11 mouse cellular contexts compared by ENCODE assay signal in the genomic region with DNA sequence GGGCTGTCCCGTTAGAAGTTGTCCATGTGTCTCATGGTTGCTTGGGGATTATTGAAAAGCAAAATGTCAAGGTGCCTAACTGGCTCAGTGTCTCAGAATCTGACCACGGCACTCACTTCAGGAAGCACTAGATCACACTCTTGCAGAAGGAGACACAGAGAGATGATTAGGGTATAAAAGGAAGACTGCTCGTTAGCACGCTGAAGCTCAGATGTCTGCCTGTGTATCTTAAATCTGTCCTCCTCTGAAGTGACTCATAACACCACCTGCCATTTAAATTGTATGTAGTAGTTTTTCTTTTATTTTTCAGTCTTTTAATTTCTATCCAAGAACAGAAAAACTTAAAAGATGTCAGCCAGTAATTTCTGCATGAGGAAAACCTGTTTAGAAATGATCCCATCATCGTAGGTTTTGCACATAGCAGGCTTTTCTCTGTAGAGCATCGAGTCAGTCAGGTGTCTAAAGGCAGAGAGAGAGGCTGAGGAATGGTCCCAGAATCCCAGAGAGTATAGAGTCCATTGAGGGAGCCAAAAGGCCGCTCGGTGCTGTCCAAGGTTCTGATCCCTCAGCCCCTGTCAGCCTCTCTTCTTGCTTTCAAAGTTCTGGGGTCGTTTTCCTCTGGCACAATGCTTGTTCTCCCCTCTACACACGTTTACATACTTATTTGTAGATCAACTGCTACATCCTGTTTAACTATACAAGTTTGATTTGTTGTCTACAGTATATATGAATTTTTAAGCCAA. TPM values are rescaled to one million over a fixed set of nuclear protein-coding genes. Genes with fewer than 3 reads are reported as not detected.
DNase-seq lines count a peak whose midpoint lies in the region; ATAC-seq lines count a peak whose summit lies in the region.
"Had no signal": no experiment of that assay in that cellular context is flagged by ENCODE, and none has a peak within 500 bp of the region (broad histone marks: within the 10 kb centered on the region; RNA-seq: fewer than 3 reads in every experiment).

No protein-coding gene starts in this region.

- no peaks in the 10 kb centered on the region for H3K27me3 ChIP-seq in hindbrain, embryonic 16.5 days (replicated peaks; ENCODE audit: control insufficient read depth, insufficient read depth, low read length)
- H3K27me3 ChIP-seq: kidney, embryonic 15.5 days had no signal

- ATAC-seq in hindbrain, embryonic 16.5 days: no peak

- H3K4me3 ChIP-seq in hindbrain, embryonic 16.5 days (ENCODE audit: low read length): no peak overlapping the region
- H3K4me3 ChIP-seq: kidney, embryonic 15.5 days had no signal

- H3K4me1 ChIP-seq in hindbrain, embryonic 16.5 days (ENCODE audit: control insufficient read depth, insufficient read depth, low read depth, low read length): peaks cover 25% of the 10 kb centered on the region

- H3K27ac ChIP-seq in hindbrain, embryonic 16.5 days (ENCODE audit: low read depth, low read length): peak overlapping the region; percentile 19; the same call in 1 of the 2 replicates
- H3K27ac ChIP-seq: kidney, embryonic 15.5 days; liver, embryonic 14.5 days had no signal

- no peaks in the 10 kb centered on the region for H3K9me3 ChIP-seq in hindbrain, embryonic 16.5 days (ENCODE audit: control insufficient read depth, low read length)
- H3K9me3 ChIP-seq: kidney, embryonic 15.5 days had no signal

- no peak overlapping the region for H3K9ac ChIP-seq in hindbrain, embryonic 16.5 days (ENCODE audit: low read depth, low read length)
- H3K9ac ChIP-seq: kidney, embryonic 15.5 days; liver, embryonic 14.5 days had no signal

- H3K4me2 ChIP-seq in hindbrain, embryonic 16.5 days (ENCODE audit: low read length): no peak overlapping the region
- H3K4me2 ChIP-seq: kidney, embryonic 15.5 days had no signal

- H3K36me3 ChIP-seq in hindbrain, embryonic 16.5 days (ENCODE audit: control insufficient read depth, insufficient read depth, low read length): 0 out of 2 replicates have a peak, but pooled peaks cover 3% of the 10 kb centered on the region

- peak; percentile 25 for DNase-seq in adrenal gland, postnatal 14 days
- DNase-seq in adrenal gland, adult 18-20 months (ENCODE audit: low spot score in 2 of 2): no peak
- DNase-seq in testis, postnatal 10 days (ENCODE audit: low spot score): peak; percentile 56
- DNase-seq in testis, postnatal 14 days (ENCODE audit: low spot score): no peak
- peak; percentile 25 for DNase-seq in yolk sac, embryonic 10.5 days (ENCODE audit: low spot score)
- DNase-seq in cerebellum, postnatal 14 days: no peak
- no peak for DNase-seq in frontal cortex, postnatal 25 days (ENCODE audit: low spot score in 2 of 2)

- WGBS in hindbrain, embryonic 16.5 days: 37% methylated on average over 10 of the region's 10 CpGs

RNA-seq across cellular contexts. Expression of gene 7530416G11Rik, which starts 38.0 kb away (rescaled TPM):
- total RNA-seq in adrenal gland, postnatal 14 days (2021): not detected in 2 replicates
- not detected for total RNA-seq in adrenal gland, adult 18-20 months (2021)
- polyA plus RNA-seq in hindbrain, embryonic 16.5 days (2015; fragmentation: Nextera tagmentation; extraction: Ambion mirVana): not detected in 2 replicates
- polyA plus RNA-seq: kidney, embryonic 15.5 days; liver, embryonic 14.5 days; thymus, postnatal 0 days had no signal

Comparison
In these comparisons a context has a peak if more than half of its experiments do, and no peak if none do; other contexts are left out.
1. DNase-seq: peak in adrenal gland, postnatal 14 days (single experiment), testis, postnatal 10 days (single experiment) and yolk sac, embryonic 10.5 days (single experiment); none in adrenal gland, adult 18-20 months (0 of 2), testis, postnatal 14 days (single experiment), cerebellum, postnatal 14 days (0 of 2) and frontal cortex, postnatal 25 days (0 of 2).